8 mouse cellular contexts compared by ENCODE assay signal in the genomic region with DNA sequence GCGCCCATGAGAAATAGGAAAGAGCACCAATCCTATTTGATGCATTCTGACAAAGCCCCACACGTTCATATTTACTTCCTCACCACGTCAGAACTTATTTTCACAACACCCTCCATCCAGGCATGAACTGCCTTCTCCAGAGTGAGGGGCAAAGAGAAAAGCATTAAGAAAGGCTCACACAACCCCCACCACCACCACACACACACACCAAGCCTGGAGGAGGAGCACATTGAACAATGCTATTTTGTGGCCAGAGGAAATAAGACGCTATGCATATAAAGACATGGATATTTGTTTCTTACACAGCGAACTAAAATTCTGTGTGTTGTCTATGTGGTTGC.
DNase-seq lines count a peak whose midpoint lies in the region; ATAC-seq lines count a peak whose summit lies in the region.

No protein-coding gene starts in this region.

- no peak for DNase-seq in kidney, postnatal 36 days
- DNase-seq in embryonic facial prominence, embryonic 14.5 days (ENCODE audit: low spot score): peak; percentile 16
- no peak for DNase-seq in adrenal gland, adult 2 months
- DNase-seq in yolk sac, embryonic 10.5 days (ENCODE audit: low spot score): no peak
- no peak for DNase-seq in frontal cortex, postnatal 25 days (ENCODE audit: low spot score in 2 of 2)

- 72% methylated on average over 5 of the region's 5 CpGs for WGBS in kidney, embryonic 15.5 days
- 49% methylated on average over 5 of the region's 5 CpGs for WGBS in embryonic facial prominence, embryonic 14.5 days
- WGBS in hindbrain, embryonic 16.5 days: 61% methylated on average over 5 of the region's 5 CpGs
- WGBS in midbrain, embryonic 13.5 days: 48% methylated on average over 5 of the region's 5 CpGs

- no peak for ATAC-seq in kidney, embryonic 15.5 days (replicated peaks; ENCODE audit: low FRiP score)
- ATAC-seq in embryonic facial prominence, embryonic 14.5 days (ENCODE audit: low read depth): peak; percentile 62
- no peak for ATAC-seq in hindbrain, embryonic 16.5 days
- 0 out of 2 replicates have a peak, but pooled peaks have one; percentile 32 for ATAC-seq in midbrain, embryonic 13.5 days

- H3K36me3 ChIP-seq in kidney, embryonic 15.5 days: no peaks in the 10 kb centered on the region
- no peaks in the 10 kb centered on the region for H3K36me3 ChIP-seq in embryonic facial prominence, embryonic 14.5 days (ENCODE audit: control insufficient read depth, insufficient read depth, low read length)
- no peaks in the 10 kb centered on the region for H3K36me3 ChIP-seq in hindbrain, embryonic 16.5 days (ENCODE audit: control insufficient read depth, insufficient read depth, low read length)
- H3K36me3 ChIP-seq in midbrain, embryonic 13.5 days: no peaks in the 10 kb centered on the region

- peak overlapping the region; percentile 19; the same call in 1 of the 2 replicates for H3K4me2 ChIP-seq in kidney, embryonic 15.5 days
- peak overlapping the region; percentile 50 for H3K4me2 ChIP-seq in embryonic facial prominence, embryonic 14.5 days (ENCODE audit: low read depth, low read length)
- H3K4me2 ChIP-seq in hindbrain, embryonic 16.5 days (ENCODE audit: low read length): peak overlapping the region; percentile 49
- H3K4me2 ChIP-seq in midbrain, embryonic 13.5 days (replicated peaks): peak overlapping the region; percentile 52

- no peak overlapping the region for H3K9ac ChIP-seq in kidney, embryonic 15.5 days
- peak overlapping the region; percentile 51 for H3K9ac ChIP-seq in embryonic facial prominence, embryonic 14.5 days (ENCODE audit: low read depth, low read length)
- H3K9ac ChIP-seq in hindbrain, embryonic 16.5 days (ENCODE audit: low read depth, low read length): no peak overlapping the region
- H3K9ac ChIP-seq in midbrain, embryonic 13.5 days (replicated peaks): no peak overlapping the region

- H3K27ac ChIP-seq in kidney, embryonic 15.5 days: peak overlapping the region; percentile 74
- peak overlapping the region; percentile 83 for H3K27ac ChIP-seq in embryonic facial prominence, embryonic 14.5 days (replicated peaks; ENCODE audit: low read depth, low read length)
- H3K27ac ChIP-seq in hindbrain, embryonic 16.5 days (ENCODE audit: low read depth, low read length): no peak overlapping the region; the same call in 1 of the 2 replicates
- no peak overlapping the region; the same call in 1 of the 2 replicates for H3K27ac ChIP-seq in midbrain, embryonic 13.5 days

- H3K4me3 ChIP-seq in kidney, embryonic 15.5 days (replicated peaks): no peak overlapping the region
- peak overlapping the region; percentile 29 for H3K4me3 ChIP-seq in embryonic facial prominence, embryonic 14.5 days (ENCODE audit: low read depth, low read length)
- H3K4me3 ChIP-seq in hindbrain, embryonic 16.5 days (ENCODE audit: low read length): no peak overlapping the region
- H3K4me3 ChIP-seq in midbrain, embryonic 13.5 days (replicated peaks): peak overlapping the region; percentile 28; the same call in 1 of the 2 replicates

- no peaks in the 10 kb centered on the region for H3K9me3 ChIP-seq in kidney, embryonic 15.5 days (replicated peaks)
- no peaks in the 10 kb centered on the region for H3K9me3 ChIP-seq in embryonic facial prominence, embryonic 14.5 days (ENCODE audit: control insufficient read depth, low read length)
- H3K9me3 ChIP-seq in hindbrain, embryonic 16.5 days (ENCODE audit: control insufficient read depth, low read length): no peaks in the 10 kb centered on the region
- no peaks in the 10 kb centered on the region for H3K9me3 ChIP-seq in midbrain, embryonic 13.5 days

- H3K4me1 ChIP-seq in kidney, embryonic 15.5 days: peaks cover 10% of the 10 kb centered on the region; the same call in 1 of the 2 replicates
- peaks cover 21% of the 10 kb centered on the region for H3K4me1 ChIP-seq in embryonic facial prominence, embryonic 14.5 days (ENCODE audit: control insufficient read depth, insufficient read depth, low read length)
- peaks cover 4% of the 10 kb centered on the region for H3K4me1 ChIP-seq in hindbrain, embryonic 16.5 days (ENCODE audit: control insufficient read depth, insufficient read depth, low read depth, low read length)
- H3K4me1 ChIP-seq in midbrain, embryonic 13.5 days (replicated peaks): peaks cover 21% of the 10 kb centered on the region

- no peaks in the 10 kb centered on the region for H3K27me3 ChIP-seq in kidney, embryonic 15.5 days
- H3K27me3 ChIP-seq in embryonic facial prominence, embryonic 14.5 days (replicated peaks; ENCODE audit: control insufficient read depth, insufficient read depth, low read length): no peaks in the 10 kb centered on the region
- no peaks in the 10 kb centered on the region for H3K27me3 ChIP-seq in hindbrain, embryonic 16.5 days (replicated peaks; ENCODE audit: control insufficient read depth, insufficient read depth, low read length)
- H3K27me3 ChIP-seq in midbrain, embryonic 13.5 days: peaks cover 3% of the 10 kb centered on the region; the same call in 1 of the 2 replicates

Comparison
In these comparisons a context has a peak if more than half of its experiments do, and no peak if none do; other contexts are left out.
1. ATAC-seq: peak in embryonic facial prominence, embryonic 14.5 days (single experiment) and midbrain, embryonic 13.5 days (single experiment); none in kidney, embryonic 15.5 days (single experiment) and hindbrain, embryonic 16.5 days (single experiment).
2. H3K27ac ChIP-seq: peak in kidney, embryonic 15.5 days (single experiment) and embryonic facial prominence, embryonic 14.5 days (single experiment); none in hindbrain, embryonic 16.5 days (single experiment) and midbrain, embryonic 13.5 days (single experiment).
3. H3K4me3 ChIP-seq: peak in embryonic facial prominence, embryonic 14.5 days (single experiment) and midbrain, embryonic 13.5 days (single experiment); none in kidney, embryonic 15.5 days (single experiment) and hindbrain, embryonic 16.5 days (single experiment).
4. Peak in every context shown above with its lines, with median percentiles within 50 percentile points of each other: H3K4me2 ChIP-seq.